Comparison of ENCODE assay signal across 9 mouse cellular contexts in genomic region chr12:86905876-86906275, GRCm38 (mm10). TPM values are rescaled to one million over a fixed set of nuclear protein-coding genes. Genes with fewer than 3 reads are reported as not detected.
DNase-seq lines count a peak whose midpoint lies in the region; ATAC-seq and TF ChIP-seq lines count a peak whose summit lies in the region.
"Had no signal": no experiment of that assay in that cellular context is flagged by ENCODE, and none has a peak within 500 bp of the region (broad histone marks: within the 10 kb centered on the region; RNA-seq: fewer than 3 reads in every experiment).

No protein-coding gene starts in this region.

- TF ChIP-seq EP300 in heart, adult 2 months (IDR thresholded peaks at IDR 0.05; ENCODE audit: insufficient read depth, low read depth, low read length) = no peak
- TF ChIP-seq EP300 in lung, postnatal 0 days (IDR thresholded peaks at IDR 0.05) = no peak

- no peak overlapping the region for H3K4me3 ChIP-seq in heart, adult 2 months
- no peak overlapping the region for H3K4me3 ChIP-seq in lung, postnatal 0 days (ENCODE audit: low read depth, low read length)
- no peak overlapping the region for H3K4me3 ChIP-seq in lung, adult 2 months (replicated peaks; ENCODE audit: extremely low read depth, low read depth, low read length)
- no peak overlapping the region for H3K4me3 ChIP-seq in midbrain, embryonic 16.5 days (ENCODE audit: low read depth, low read length)

- DNase-seq in heart, adult 2 months = peak in 1 of 2 experiments; percentile 49
- no peak for DNase-seq in heart, postnatal 25 days (ENCODE audit: low spot score)
- DNase-seq in lung, postnatal 0 days (ENCODE audit: low spot score) = no peak
- DNase-seq in lung, adult 2 months = no peak
- no peak for DNase-seq in urinary bladder, postnatal 25 days (ENCODE audit: low spot score)
- DNase-seq in right cerebral cortex, postnatal 4 days = no peak

- no peak for TF ChIP-seq POLR2A in heart, adult 2 months (IDR thresholded peaks at IDR 0.05; ENCODE audit: insufficient read depth, low read depth, low read length)
- TF ChIP-seq POLR2A in lung, adult 2 months (IDR thresholded peaks at IDR 0.05; ENCODE audit: borderline replicate concordance, extremely low read depth, low read depth, low read length) = no peak

- intact Hi-C loops in heart, adult 2 months (cut with DNase I) = loop anchor here (1.0 to 2.0 kb wide), 4 partner anchors 17 to 135 kb away; no protein-coding TSS in a partner anchor
- intact Hi-C loops in heart, postnatal 25 days (cut with DNase I) = loop anchor here (1.0 to 5.0 kb wide), 3 partner anchors 66 to 133 kb away; no protein-coding TSS in a partner anchor

- peaks cover 5% of the 10 kb centered on the region for H3K4me1 ChIP-seq in heart, adult 2 months (ENCODE audit: control insufficient read depth, insufficient read depth, low read length)
- H3K4me1 ChIP-seq in lung, postnatal 0 days (ENCODE audit: insufficient read depth, low read depth, low read length) = peaks cover 4% of the 10 kb centered on the region; the same call in 1 of the 2 replicates
- peaks cover 7% of the 10 kb centered on the region for H3K4me1 ChIP-seq in lung, adult 2 months (ENCODE audit: control insufficient read depth, insufficient read depth, low read length)
- H3K4me1 ChIP-seq in midbrain, embryonic 16.5 days (ENCODE audit: control insufficient read depth, insufficient read depth, low read length) = peaks cover 10% of the 10 kb centered on the region

- H3K27ac ChIP-seq in heart, adult 2 months = peak overlapping the region; percentile 33; the same call in 1 of the 2 replicates
- 0 out of 2 replicates have a peak overlapping the region, but pooled peaks have one; percentile 9 for H3K27ac ChIP-seq in lung, postnatal 0 days (ENCODE audit: low read length)
- no peak overlapping the region for H3K27ac ChIP-seq in midbrain, embryonic 16.5 days (ENCODE audit: low read length)
- H3K27ac ChIP-seq: liver, embryonic 14.5 days had no signal

- WGBS in heart, adult 2 months = 53% methylated on average over 7 of the region's 7 CpGs
- WGBS in lung, postnatal 0 days = 47% methylated on average over 7 of the region's 7 CpGs
- 51% methylated on average over 7 of the region's 7 CpGs for WGBS in lung, adult 2 months
- WGBS in midbrain, embryonic 16.5 days = 63% methylated on average over 7 of the region's 7 CpGs

- H3K9ac ChIP-seq in heart, adult 2 months (ENCODE audit: low read depth, low read length) = no peak overlapping the region
- no peak overlapping the region for H3K9ac ChIP-seq in lung, postnatal 0 days (replicated peaks; ENCODE audit: low read depth)
- no peak overlapping the region for H3K9ac ChIP-seq in midbrain, embryonic 16.5 days (ENCODE audit: low read depth, low read length)
- H3K9ac ChIP-seq: liver, embryonic 14.5 days had no signal

- no peaks in the 10 kb centered on the region for H3K9me3 ChIP-seq in lung, postnatal 0 days (ENCODE audit: low read length)
- H3K9me3 ChIP-seq in midbrain, embryonic 16.5 days (replicated peaks; ENCODE audit: control insufficient read depth, low read length, poor library complexity, severe bottlenecking) = no peaks in the 10 kb centered on the region

- H3K79me2 ChIP-seq in heart, adult 2 months (replicated peaks; ENCODE audit: control insufficient read depth, insufficient read depth, low read length) = no peaks in the 10 kb centered on the region

- no peak overlapping the region for H3K4me2 ChIP-seq in lung, postnatal 0 days (replicated peaks; ENCODE audit: low read depth, low read length)
- H3K4me2 ChIP-seq in midbrain, embryonic 16.5 days (ENCODE audit: low read length) = no peak overlapping the region

- H3K36me3 ChIP-seq in heart, adult 2 months (ENCODE audit: control insufficient read depth, insufficient read depth, low read length) = no peaks in the 10 kb centered on the region
- H3K36me3 ChIP-seq in lung, postnatal 0 days (ENCODE audit: insufficient read depth, low read length) = no peaks in the 10 kb centered on the region
- no peaks in the 10 kb centered on the region for H3K36me3 ChIP-seq in midbrain, embryonic 16.5 days (ENCODE audit: control insufficient read depth, insufficient read depth, low read length)

- ATAC-seq in lung, postnatal 0 days = 0 out of 2 replicates have a peak, but pooled peaks have one; percentile 5
- peak; percentile 14; the same call in 1 of the 2 replicates for ATAC-seq in erythroblast, adult 5-6 weeks (replicated peaks; ENCODE audit: low FRiP score, poor library complexity, severe bottlenecking)
- 0 out of 2 replicates have a peak, but pooled peaks have one; percentile 7 for ATAC-seq in midbrain, embryonic 16.5 days

- no peak for TF ChIP-seq CTCF in heart, adult 2 months (IDR thresholded peaks at IDR 0.05)
- no peak for TF ChIP-seq CTCF in lung, postnatal 0 days (IDR thresholded peaks at IDR 0.05)
- no peak for TF ChIP-seq CTCF in lung, adult 2 months (IDR thresholded peaks at IDR 0.05; ENCODE audit: insufficient read depth, low read length)

- no peaks in the 10 kb centered on the region for H3K27me3 ChIP-seq in heart, adult 2 months (ENCODE audit: control insufficient read depth, insufficient read depth, low read length)
- no peaks in the 10 kb centered on the region for H3K27me3 ChIP-seq in lung, postnatal 0 days (replicated peaks; ENCODE audit: insufficient read depth, low read length)
- H3K27me3 ChIP-seq in midbrain, embryonic 16.5 days (ENCODE audit: control insufficient read depth, insufficient read depth, low read depth, low read length) = no peaks in the 10 kb centered on the region

RNA-seq across cellular contexts. Expression of gene Irf2bpl, which starts 21.3 kb away (rescaled TPM):
- 10 to 100 TPM; 32.6 to 36.9 TPM for total RNA-seq in heart, adult 2 months (2021)
- polyA plus RNA-seq in heart, adult 2 months (2012; rRNA removed) = 15.6 and 20.1 TPM in 2 replicates
- 10 to 100 TPM; 33.3 to 36.9 TPM for total RNA-seq in heart, postnatal 25 days (2021)
- 39.5 and 49.1 TPM in 2 replicates for polyA plus RNA-seq in lung, postnatal 0 days (2015; fragmentation: Nextera tagmentation; extraction: Ambion mirVana)
- 50.0 and 79.4 TPM in 2 replicates for polyA plus RNA-seq in lung, adult 2 months (2012; rRNA removed)
- 0.21 and 0.77 TPM in 2 replicates for total RNA-seq in erythroblast, adult 5-6 weeks (2015; ENCODE audit: low replicate concordance)
- total RNA-seq in erythroblast, adult 5-6 weeks (2017; ENCODE audit: low replicate concordance) = 0.42 TPM in 1 of 2 replicates, not detected in the other
- polyA plus RNA-seq in midbrain, embryonic 16.5 days (2015; fragmentation: Nextera tagmentation; extraction: Ambion mirVana) = 69.3 and 76.9 TPM in 2 replicates

RNA-seq across cellular contexts. Expression of gene Cipc, which starts 41.0 kb away (rescaled TPM):
- total RNA-seq in heart, adult 2 months (2021) = 10 to 100 TPM; 43.8 to 45.1 TPM
- 34.1 and 39.6 TPM in 2 replicates for polyA plus RNA-seq in heart, adult 2 months (2012; rRNA removed)
- total RNA-seq in heart, postnatal 25 days (2021) = 10 to 100 TPM; 41.1 to 48.6 TPM
- 12.5 and 14.8 TPM in 2 replicates for polyA plus RNA-seq in lung, postnatal 0 days (2015; fragmentation: Nextera tagmentation; extraction: Ambion mirVana)
- 27.2 and 33.9 TPM in 2 replicates for polyA plus RNA-seq in lung, adult 2 months (2012; rRNA removed)
- total RNA-seq in erythroblast, adult 5-6 weeks (2015; ENCODE audit: low replicate concordance) = 4.8 and 7.1 TPM in 2 replicates
- total RNA-seq in erythroblast, adult 5-6 weeks (2017; ENCODE audit: low replicate concordance) = 5.6 and 8.2 TPM in 2 replicates
- 56.6 and 57.8 TPM in 2 replicates for polyA plus RNA-seq in midbrain, embryonic 16.5 days (2015; fragmentation: Nextera tagmentation; extraction: Ambion mirVana)
